Mouse (Mus musculus) ZHBTc4 (cell line): Measurements from ENCODE around the gene Podxl2.

Source experiments
- DNase-seq: peaks from one replicate; pipeline ENCODE4 v3.0.0-alpha.2; 2011; ENCODE audit warnings: low read depth, low spot score

Gene Podxl2

GRCm38 (mm10) chr6:88828206-88829009, 46.4 kb downstream of the Podxl2 start:
- DNase-seq = no peak

DNA sequence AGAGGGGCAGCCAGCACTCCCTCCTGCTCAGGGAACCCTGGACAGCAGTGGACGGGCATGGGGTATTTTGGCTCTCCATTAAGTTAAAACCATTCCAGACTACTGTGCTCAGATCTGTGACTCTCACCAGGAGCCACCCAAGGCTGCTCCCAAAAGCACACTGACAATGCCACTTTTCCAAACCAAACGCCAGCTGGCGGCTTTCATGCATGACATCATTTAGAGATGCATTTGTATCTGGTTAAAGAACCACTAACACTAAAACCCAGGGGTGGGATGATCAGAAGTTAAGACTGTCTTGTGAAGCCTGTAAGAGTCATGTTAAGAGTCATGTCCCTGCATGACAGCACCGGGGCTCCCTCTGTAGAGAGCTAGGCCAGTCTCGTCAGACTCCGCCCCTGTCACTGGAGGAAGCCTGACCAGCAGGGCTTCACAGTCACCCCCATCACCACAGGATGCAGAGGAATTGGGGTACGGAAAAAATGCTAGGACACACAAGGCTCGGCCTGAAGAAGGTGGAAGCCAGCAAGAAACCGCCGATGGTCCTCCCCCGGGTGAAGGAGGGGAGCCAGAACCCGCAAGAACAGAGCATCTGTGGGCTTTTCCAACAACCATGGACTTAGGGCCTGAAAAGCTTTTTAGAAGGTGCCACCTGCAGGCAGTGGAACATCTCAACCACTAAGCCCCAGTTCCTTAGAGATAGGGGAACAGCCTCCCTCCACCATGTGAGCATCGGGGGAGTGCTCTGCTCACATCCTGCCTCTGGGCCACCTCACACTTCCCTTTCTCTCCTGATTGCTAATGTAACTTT, 47.2 kb downstream of the Podxl2 start:
- no peak for DNase-seq

GRCm38 (mm10) chr6:88826965-88827364, 47.9 kb downstream of the Podxl2 start:
- no peak for DNase-seq

DNA sequence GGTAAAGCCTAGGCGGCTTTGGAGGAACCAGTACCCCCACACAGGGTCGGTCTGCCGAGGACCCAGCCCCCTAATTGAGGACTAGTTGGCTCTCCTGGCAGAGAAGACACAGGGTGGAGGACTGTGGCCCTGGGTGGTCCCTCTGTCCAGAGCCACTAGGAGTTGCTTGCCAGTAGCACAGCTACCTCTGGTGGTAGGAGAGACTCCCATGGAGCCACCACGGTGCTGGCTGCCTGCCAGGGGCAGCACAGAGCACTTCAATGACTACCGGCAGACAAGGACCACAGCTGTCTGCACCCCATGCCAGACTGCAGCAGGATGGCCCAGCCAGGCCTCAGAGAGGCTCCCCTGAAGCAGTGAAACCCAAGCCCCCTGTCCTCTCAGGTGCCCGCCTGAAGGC, 48.3 kb downstream of the Podxl2 start:
- DNase-seq = peak; percentile 51

DNA sequence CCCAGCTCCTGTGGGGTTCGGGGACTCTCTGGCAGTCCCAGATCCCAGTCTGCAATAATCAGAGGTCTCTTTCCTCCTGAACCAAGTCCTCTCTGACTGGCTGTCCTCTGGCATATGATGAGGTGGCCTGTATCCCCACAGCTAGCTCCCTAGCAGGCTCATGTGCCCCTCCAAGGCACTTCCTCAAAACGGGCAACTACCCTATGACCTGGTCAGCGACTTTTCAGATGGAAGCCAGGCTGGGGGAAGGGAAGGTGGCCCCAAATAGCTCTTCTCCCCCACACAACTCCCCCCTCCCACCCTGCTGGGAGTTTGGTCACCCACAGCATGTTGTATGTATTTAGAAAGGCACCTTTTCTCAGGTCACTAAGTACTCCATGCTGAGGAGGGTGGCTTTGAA, 48.8 kb downstream of the Podxl2 start:
- DNase-seq = no peak

DNA sequence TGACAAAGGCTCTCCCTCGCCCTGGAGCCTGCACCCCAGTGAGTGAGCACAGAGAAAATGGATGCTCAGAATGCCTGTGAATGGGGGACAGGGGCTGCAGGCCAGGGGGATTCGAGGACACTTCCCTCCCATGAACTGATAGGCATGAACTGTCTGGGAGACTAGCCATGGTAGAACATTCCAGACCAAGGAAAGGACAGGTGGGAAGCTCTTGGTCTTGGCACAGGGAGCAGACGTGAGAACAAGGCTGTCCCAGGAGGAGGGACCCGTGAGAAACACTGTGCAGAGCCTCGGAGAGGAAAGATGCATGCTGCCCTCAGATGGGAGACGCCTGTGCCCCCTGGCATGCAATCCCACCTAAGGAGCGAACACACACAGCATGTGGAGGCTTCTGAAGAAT, 50.7 kb downstream of the Podxl2 start:
- DNase-seq = no peak

DNA sequence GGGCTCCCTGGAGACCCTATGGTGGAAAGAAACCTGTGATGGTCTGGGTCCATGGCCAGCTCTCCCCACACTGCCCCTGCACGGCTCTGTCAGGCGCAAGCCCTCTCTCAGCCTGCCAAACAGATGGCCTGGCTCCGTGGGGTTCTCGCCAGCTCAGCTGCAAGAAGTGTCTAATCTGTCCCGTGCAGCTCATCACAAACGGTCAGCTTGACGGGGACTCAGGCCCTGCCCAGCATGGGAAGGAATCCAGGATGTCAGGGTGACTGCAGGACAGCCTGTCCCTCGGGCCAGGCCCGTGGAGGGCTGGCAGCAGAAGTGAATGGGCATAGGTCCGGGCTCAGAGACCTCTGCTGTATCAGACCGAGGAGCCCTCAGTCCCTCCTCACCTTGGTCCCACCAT, 52.9 kb downstream of the Podxl2 start:
- no peak for DNase-seq

DNA sequence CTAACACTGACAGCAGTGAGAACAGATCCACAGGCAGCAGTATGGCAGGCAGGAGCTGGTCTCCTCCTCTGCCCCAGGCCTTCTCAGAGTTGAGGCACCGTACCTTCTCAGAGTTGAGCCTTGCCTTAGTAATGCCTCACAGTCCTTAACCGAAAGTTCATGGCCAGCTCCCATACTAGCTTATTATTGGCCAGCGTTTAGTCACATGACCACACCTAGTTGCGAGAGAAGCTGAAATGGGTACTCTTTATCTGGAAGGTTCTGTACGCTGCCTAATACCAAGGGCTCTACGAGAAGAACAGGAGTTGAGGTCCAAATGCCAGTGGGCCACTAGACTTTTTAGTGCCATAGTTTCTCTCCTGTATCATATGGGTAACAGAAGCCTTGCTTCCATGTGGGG, 53.5 kb downstream of the Podxl2 start:
- DNase-seq = no peak

GRCm38 (mm10) chr6:88820853-88821252, 54.0 kb downstream of the Podxl2 start:
- DNase-seq = no peak

DNA sequence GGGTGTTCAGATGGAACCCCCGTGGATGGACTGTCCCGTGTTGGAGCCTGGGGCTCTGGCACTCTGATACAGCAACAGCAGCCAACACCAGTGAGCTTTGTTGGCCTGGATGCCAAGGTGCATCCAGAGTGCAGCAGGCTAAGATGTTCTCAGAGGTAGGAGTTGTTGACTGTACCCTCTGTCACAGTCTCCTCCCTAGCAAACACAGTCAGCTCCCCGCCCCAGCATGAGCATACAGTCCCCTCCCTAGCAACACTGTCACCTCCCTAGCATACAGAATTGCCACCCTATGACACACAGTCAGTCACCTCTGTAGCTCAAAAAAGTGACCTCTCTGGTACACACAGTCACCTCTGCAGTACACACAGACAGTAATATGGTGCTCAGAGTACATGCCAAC, 57.9 kb downstream of the Podxl2 start:
- no peak for DNase-seq

GRCm38 (mm10) chr6:88815489-88815888, 59.4 kb downstream of the Podxl2 start:
- DNase-seq = no peak

DNA sequence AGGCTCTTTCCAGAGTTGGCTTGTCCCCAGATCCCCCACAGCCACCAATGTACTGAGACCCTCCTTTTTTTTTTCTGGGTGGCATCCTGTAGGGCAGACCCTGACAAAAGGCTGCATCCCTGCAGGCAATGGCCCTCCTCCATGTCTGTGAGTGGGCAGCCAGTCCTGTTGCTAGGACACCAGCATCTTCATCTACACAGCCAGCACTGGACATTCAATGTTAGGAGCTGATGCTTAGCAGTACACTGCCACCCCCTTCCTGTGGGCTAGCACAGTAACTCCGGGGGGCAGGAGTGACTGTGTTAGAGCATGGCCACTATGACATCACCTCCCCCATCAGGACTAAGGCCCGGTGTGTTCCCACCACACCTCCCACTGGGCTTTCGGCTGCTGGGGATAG, 59.8 kb downstream of the Podxl2 start:
- DNase-seq = no peak

- no peak for DNase-seq
Measured at GRCm38 (mm10) chr6:88813832-88814231, 61.0 kb downstream of the Podxl2 start.

DNA sequence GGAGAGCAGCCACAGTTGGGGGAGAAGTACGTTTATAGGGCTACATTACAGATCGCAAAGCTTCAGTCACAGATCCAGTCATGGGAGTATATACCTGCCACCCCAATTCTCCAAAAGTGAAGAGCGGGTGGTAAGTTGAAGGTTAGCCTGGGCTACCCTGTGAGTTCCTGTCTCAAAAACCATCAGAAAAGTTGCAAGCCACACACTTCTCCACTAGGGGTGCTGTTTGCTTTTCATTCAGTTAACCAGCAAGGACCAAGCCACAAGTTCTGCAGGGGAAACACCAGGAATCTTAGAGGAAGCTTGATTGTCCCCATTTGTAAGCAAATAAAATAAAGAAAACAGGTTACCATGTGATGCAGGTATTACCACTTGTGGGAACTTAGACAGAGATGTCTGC, 62.0 kb downstream of the Podxl2 start:
- DNase-seq = peak; percentile 81

GRCm38 (mm10) chr6:88811880-88812400, 62.9 kb downstream of the Podxl2 start:
- no peak for DNase-seq

GRCm38 (mm10) chr6:88811396-88811795, 63.4 kb downstream of the Podxl2 start:
- DNase-seq = no peak

DNA sequence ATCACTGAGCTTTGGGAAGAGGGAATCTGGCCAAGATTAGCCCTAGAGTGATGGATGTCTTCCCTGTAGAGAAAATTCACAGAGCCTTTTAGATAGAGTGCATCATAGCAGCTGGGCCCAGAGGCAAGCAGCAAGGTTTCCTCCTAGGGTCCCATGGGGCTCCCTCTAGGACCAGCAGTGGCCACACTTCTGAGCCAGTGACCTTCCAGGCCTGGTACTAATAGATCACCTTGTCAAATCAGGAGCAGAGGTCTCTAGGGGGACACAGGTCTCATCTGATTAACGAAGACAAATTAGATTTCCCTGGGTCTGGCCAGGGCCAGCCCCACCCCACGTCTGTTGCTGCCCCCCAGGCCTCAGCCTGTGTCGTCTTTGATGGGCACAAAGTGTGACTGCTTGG, 64.6 kb downstream of the Podxl2 start:
- DNase-seq = no peak

- DNase-seq = peak; percentile 53
Measured at GRCm38 (mm10) chr6:88809091-88810037, 65.5 kb downstream of the Podxl2 start.

- DNase-seq = no peak
Measured at GRCm38 (mm10) chr6:88804966-88805577, 69.8 kb downstream of the Podxl2 start.

- no peak for DNase-seq
Measured at GRCm38 (mm10) chr6:88803957-88804695, 70.7 kb downstream of the Podxl2 start.
